Mouse (Mus musculus): Measurements from ENCODE around the gene Mterf2. TPM values are rescaled to one million over a fixed set of nuclear protein-coding genes. Genes with fewer than 3 reads are reported as not detected.

Mterf2 gene
- total RNA-seq, 2 experiments from 2014 or later, result 14.0 to 14.8 TPM

- intact Hi-C loops (cut with DNase I), result no loop called here
- no peak for DNase-seq (ENCODE audit: low spot score in 2 of 2)
Measured at GRCm38 (mm10) chr10:85071605-85072152, 56.1 kb downstream of the Mterf2 start.

Other genes with a start within 250 kb of the Mterf2 start
- gene Ric8b, start 210.4 kb downstream of the Mterf2 start, total RNA-seq (2021), result 10 to 100 TPM; 46.4 to 64.5 TPM
- under 1 TPM; 0.63 to 0.69 TPM for gene Fhl4, start 25.5 kb downstream of the Mterf2 start, total RNA-seq (2021)
- gene Tmem263, start 25.4 kb downstream of the Mterf2 start, total RNA-seq (2021), result 10 to 100 TPM; 34.5 to 39.8 TPM
- gene Cry1, start 57.0 kb upstream of the Mterf2 start, total RNA-seq (2021), result 10 to 100 TPM; 17.2 to 21.1 TPM